Mouse (Mus musculus): ENCODE measurements at regions not wholly inside any gene's neighbourhood (a gene's known extent, or its start where the extent isn't known, plus 50 kb on each side); places are given as distances from the start of the nearest gene placed in this dataset.

DNA sequence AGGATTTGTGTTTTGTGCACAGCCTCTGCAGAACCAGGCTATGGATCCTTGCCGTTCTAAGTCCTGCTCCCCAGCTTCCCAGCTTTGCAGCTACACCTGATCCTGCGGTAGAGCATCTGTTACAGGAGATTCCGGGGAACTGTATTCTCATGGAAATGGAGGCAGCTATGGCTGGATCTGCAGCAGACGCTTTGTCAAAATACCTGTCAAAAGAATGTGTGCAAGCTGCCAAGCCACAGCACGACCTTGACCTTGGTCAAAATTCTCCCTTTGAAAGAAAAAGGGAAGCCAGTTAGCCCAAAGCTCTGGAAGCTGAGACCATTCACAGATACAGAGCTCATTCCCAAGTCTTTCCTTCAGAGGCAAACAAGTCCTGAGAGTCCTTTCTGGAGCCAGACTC is 255.3 kb downstream of the Med13l start:
- no peak for ATAC-seq (replicated peaks; ENCODE audit: poor library complexity)

DNA sequence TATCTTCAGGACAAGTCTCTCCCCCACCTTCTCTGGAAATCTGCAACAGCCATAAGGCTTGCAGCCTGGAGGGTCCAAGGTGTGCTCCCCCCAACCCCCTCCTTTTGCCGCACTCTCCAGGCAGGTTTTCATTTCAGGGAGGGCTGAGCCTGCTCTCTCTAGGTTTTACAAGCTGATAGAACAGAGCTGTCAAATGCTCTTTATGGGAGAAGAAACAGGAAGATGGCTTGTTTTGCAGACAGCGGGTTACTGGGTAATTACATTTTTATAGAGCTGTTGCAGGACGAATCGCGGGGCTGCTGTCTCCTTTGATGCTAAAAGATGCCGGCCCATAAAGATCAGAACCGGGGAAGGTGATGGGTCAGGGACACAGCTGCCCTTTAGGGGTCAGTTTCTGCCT is 257.8 kb downstream of the Med13l start:
- ATAC-seq (replicated peaks; ENCODE audit: poor library complexity) = no peak

DNA sequence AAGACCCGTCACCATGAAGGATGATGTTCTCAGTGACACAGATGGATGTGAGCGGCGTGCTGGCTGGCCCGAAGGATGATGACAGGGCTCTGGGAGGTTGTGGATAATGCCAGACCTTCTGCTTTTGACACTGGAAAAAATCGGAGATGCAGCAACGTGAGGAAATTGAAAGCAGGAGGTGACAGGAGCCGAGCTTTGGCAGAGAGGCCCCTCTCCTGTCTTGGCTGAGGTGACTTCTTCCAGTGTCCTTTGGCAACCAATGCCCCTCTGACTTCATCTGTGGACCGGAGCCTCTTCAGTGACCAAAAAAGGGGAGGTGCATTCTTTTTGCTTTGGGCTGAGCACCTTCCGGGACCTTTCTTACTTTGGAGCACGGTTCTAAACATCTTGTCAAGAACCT is 264.3 kb downstream of the Med13l start:
- ATAC-seq (replicated peaks; ENCODE audit: poor library complexity) = no peak

DNA sequence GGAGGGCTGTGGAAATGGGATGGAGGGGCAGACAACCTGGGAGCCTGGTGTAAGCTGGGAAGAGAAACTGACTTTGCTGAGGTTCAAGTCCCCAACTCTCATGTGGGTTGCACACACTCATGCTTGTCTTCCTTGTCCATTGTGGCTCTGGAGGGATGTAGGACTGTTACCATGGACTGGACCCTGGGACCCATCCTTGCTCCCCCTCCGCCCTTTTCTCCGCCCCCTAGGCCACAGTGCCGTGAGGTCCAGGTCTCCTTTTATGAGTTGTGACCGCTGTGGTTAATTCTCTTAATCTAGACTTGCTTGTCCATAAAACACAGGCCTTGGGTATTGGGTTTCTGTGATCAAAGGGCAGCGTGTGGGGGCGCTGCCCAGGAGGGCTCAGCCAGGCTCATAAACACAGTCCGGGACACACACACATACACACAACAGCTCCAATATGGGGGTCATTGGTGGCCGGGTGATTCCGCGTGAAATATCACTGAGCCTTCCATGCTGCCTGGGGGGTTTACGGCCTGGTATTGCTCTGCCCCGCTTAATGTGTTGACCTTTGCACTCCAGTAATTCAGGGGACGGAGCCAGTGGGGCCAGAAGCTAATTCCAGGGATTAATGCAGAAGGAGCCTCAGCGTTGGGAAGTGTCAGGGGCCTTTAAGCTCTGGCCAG is 268.7 kb downstream of the Med13l start:
- no peak for ATAC-seq (replicated peaks; ENCODE audit: poor library complexity)

DNA sequence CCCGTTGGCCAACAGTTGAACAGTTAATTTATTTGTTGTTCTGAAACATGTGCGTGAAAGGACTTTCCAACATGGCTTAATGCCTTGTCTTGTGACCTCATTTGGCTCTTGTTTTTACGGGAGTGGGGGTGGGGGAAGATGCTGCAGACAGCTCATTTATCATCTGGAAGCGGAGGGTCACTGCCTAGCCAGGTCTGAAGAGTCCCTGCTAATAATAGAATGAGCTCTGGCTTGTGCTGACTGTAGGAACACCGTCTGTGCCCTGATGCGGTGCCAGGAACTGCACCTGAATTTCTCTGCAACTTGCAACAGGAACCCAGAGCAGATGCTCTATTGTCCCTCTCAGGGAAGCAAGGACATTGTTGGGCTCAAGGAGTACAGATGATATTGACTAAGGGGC is 272.2 kb downstream of the Med13l start:
- no peak for ATAC-seq (replicated peaks; ENCODE audit: poor library complexity)

DNA sequence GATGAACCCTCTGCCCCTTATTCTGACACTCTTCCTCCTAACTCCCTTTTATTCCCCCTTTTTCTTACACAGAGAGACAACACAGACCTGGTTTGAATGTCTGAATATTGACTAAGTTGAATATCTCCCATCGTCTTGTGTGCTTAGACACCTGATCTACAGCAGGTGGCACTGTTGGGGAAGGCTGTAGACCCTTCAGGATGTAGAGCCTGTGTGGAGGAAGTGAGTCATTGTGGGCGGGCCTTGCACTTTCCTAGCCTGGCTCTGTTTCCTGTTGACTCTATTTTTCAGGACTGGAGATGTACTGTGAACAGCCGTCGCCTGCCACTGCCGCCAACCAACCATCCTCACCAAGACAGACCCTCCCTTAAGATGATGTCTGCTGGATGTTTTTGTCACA is 273.6 kb downstream of the Med13l start:
- no peak for ATAC-seq (replicated peaks; ENCODE audit: poor library complexity)

DNA sequence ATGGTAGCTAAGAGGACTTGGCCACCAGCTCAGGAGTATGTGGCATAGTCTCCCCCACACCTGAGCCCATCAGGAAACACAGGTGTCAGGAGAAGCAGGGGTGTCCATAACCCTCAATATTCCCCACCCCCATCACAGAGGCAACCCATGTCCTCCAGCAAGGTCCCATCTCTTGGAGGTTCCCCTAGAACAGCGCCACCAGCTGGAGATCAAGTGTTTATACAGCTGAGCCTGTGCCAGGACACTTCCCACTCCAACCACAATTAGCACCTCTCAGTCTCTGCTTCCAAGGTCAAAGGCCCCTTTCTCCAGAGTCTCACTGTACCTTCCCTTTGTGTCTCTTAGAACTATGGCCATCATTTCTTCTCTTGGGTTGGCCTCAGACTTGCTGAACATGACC is 276.5 kb downstream of the Med13l start:
- ATAC-seq (replicated peaks; ENCODE audit: poor library complexity) = no peak

DNA sequence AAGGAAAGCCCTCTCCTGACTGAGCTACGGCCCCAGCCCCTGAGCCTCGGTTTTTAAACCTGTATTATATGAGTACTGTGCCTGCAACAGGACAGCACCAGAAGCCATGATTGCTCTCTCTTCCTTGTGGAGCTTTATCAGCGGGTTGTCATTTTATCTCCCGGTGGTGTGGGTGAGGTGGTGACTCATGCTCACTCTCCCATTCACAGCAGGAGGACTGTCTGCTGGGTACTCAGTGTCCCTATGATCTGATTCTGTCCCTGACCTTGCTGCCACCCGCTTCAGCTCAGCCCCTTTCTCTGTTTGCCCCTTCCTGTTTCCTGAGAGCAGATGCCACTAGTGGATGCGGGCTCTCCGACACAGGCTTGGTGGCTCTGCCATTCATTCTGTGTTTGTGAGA is 277.9 kb downstream of the Med13l start:
- ATAC-seq (replicated peaks; ENCODE audit: poor library complexity) = no peak

DNA sequence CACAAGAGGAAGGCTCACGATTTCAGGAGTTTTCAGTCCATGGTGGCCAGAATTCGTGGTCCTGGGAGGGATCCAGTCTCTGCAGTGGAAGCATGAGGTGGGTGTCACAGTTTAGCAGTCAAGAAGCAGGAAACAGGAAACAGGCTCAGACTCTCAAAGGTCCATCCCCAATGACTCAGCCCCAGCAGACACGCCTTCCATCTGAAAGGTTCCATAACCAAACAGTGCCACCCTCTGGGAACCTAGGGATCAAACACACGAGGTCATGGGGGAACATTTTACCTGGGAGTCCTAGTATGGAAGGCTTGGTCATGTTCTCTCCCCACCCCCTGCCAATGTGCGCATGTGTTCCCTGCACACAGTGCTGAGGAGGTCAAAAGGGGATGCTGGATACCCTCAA is 279.4 kb downstream of the Med13l start:
- ATAC-seq (replicated peaks; ENCODE audit: poor library complexity) = no peak

DNA sequence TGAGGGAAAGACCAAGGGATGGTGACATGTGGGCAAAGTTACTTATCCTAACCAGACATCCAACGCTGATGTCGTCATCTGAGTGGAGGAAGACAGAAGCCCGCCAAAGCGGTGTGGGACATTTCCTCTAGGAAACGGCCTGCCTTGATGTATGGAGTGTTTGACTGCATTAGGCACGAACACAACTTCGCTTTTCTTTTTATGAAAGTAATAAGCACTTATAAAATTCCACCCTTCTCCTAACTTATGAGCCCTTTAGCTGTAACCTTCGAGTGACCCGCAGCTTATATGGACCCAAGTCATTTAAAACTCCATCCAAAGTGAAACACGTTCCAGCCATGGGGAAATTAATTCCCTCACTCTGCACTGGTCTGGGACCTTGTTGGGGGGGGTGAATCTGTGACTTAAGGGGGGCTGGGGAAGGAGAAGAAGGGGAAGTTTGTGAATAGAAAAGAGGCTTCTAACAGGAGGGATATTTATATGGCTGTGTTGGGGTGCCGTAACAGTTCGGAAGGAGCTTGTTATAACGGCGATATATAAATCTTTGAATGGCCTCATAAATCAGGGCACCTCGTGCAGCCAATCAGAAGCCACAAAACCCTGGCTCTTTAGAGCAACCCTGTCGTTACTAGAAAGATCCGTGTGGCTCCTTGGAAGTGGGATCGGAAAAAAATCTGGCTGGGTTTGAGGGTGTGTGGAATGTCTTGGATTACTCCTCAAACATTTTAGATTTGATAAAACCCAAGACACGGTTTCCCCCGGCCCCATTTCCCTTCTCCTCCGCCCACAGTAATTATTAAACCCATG is 280.9 kb downstream of the Med13l start:
- ATAC-seq (replicated peaks; ENCODE audit: poor library complexity) = no peak

DNA sequence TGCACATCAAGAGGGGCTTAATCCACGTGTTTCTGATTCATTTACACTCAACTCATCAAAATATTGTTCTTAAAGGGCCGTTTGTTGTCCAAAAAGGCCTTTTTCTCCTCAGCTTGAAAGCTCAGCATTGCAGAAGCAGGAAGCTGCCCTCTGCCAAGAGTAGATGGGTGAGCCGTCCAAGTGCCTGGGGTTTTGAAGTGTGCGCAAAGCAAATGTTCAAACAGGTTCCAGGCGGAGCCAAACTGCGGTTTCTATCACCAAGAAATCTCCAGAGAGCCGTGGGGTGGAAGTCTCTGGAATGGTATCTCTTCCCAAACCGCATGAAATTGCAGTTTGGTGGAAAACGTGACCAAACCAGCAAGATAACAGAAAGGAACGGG is 281.5 kb downstream of the Med13l start:
- no peak for ATAC-seq (replicated peaks; ENCODE audit: poor library complexity)

DNA sequence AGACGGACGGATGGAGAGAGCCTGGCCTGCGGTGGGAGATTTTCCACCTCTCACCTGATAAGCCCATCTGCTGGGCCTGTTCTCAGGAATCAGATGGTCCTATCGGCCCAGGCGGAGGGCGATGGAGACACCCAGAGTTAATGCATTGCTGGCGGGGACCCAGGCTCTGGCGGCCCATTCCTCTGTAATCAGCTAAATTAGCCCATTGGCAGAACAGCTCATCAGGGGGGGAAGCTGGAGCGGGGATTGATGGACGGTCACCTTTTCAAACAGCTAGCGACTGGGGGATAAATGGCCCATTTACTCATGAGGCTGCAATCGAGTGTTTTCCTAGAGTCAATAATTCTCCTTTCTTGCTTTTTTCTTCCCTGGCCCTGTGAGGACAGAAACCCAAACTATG is 296.5 kb downstream of the Med13l start:
- ATAC-seq (replicated peaks; ENCODE audit: poor library complexity) = no peak

DNA sequence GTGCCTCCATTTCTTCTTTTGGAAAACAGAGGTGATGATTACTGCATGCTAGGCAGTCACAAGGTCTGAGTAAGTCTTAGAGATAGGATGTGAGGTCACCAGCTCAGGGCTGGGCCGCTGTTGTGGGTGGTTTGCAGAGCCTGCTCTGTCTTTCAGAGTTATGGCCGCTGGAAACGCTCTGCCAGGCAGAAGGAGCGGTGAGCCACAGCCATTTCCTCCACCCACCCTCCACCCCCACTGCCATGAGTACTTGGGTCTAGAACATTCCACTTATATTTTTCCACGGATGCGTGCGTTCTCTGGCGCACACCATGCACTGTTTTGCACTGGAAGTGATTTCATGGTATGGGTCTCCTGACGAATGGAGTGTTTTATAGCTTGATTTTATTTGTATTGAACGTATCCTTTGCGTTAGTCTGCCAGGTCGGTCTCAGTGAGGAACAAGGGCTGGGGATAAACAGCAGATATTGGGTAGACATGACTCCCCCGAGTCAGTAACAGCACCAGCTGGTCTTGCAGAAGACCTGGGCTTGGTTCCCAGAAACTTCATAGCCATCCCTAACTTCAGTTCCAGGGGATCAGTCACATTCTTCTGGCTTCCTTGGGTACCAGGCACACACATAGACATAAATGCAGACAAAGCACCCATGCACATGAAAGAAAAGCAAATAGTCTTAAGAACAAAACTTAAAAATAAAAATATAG is 300.8 kb downstream of the Med13l start:
- ATAC-seq (replicated peaks; ENCODE audit: poor library complexity) = no peak

DNA sequence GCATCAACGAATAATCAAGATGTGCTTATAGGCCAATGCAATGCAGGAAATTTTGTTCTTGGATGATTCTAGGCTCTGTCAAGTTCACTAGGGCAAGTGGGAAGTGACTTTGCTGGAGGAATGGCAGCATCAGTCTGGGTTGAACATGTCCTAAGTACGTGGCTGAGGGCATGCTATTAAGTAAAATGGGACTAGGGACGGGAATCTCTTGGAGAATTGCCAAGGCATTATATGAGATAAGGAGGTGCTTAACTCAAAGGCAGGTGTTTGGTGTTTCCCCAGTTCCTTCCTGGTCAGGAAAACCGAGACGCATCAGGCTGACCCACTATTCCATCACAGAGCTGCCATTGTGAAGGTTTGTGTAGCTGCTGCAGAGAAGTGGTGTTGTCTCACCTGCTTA is 307.0 kb downstream of the Med13l start:
- no peak for ATAC-seq (replicated peaks; ENCODE audit: poor library complexity)

DNA sequence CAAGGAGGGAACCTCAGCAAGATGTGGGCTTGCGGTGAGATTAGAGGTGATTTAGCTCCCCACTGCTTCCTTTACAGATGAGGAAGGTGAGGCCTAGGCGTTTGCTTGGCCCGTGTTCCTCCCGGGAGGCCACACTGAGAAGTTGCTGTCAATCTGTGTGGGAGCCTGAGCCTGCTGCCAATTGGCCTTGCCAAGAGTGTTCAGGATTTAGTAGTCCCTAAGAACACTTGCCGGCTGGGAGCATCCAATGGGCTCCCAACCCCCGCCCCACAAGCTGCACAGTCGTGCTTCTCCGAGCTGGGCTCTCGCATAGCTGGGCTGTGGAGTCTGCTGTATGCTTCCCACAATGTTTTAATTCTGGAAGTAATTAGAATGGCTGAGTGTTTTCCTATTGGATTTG is 308.9 kb downstream of the Med13l start:
- no peak for ATAC-seq (replicated peaks; ENCODE audit: poor library complexity)

DNA sequence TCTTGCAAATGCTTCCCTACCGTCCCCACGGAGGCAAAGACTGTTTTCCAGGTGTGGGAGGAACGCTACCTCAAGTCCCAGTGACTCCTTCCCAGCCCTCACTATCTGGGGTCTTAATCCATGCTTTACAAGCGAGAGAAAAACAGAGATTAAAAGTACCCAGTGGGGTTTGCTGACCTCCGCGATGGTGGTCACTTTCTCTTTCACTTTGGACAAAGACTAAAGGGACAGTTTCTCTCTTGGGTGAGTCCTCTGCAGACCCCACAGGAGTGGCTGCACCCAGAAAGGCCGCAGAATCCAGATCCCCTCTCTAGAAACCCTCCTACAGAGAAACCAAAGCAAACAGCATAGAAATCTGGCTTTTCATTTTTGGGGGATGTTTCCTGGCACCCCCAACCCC is 313.4 kb downstream of the Med13l start:
- no peak for ATAC-seq (replicated peaks; ENCODE audit: poor library complexity)

DNA sequence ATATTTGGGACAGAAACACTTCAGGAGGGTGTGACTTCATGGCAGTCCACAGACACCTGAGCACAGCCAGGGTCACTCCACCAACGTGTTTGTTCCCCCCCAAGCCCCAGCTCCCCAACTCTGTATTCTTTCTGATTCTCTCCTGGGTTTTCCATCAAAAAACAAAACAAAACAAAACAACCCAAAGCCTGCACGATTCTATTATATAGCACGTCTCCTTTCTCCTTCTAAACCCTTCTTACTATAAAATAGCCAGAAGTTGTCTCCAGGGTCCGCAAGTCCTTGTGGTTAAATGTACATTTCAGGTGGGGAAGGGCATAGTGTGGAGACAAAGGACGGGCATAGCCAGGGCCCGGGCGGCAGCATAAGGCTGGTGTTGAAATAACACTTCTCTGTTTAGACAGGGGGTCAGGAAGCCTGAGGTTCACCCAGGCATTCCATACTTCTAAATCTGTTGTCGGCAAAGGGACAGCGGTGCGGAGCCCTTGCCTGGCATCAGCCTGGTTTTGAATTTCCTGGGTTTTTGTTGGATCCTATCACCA is 314.7 kb downstream of the Med13l start:
- no peak for ATAC-seq (replicated peaks; ENCODE audit: poor library complexity)

DNA sequence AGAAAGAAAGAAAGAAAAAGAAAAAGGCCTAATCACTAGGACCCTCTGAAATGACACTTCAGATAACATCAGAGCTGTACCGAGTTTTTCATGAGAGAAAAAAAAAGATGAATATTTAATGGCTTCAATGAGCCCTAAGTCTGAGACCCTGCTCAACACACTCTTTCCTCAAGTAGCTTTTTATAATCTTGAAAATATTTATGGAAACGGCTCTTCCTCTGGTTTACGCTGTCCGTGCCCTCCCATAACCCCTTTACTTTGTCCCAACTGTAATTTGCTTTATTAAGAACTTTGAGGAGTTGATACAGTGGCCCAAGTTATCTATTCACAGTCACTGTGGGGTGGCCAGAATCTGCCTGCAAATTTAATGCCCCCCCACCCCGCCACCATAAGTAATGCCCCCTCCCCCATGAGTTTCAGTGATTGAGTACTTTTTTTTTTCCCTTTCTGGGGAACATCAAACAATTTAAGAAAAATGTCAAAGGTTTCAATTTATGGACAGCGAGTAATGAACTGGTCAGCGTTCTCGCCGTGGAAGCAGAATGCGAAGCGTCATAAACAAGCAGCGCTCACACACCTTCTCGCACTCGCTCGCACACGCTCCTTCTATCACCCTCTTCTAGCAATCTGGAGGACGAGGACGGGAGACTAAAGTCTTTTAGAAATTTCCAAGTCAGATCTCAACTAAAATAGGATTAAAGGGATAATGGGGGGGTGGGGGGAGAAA is 316.3 kb downstream of the Med13l start:
- no peak for ATAC-seq (replicated peaks; ENCODE audit: poor library complexity)

DNA sequence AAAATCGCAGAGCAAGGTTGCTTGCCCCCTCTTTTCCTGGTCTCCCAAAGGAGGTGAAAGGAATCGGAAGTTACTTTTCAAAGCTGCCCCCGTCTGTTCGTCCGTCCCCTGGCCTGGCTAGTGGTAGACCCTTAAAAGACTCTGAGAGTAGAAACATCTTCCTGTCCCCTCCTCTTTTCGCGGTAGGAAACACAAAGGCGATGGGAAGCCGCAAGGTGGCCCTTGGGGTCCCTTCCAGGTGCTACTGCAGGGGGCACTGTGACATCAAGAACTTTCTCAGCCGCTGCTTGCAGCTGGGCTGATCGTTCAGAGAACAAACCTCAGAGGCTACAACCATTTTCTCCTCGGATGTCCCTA is 316.8 kb downstream of the Med13l start:
- no peak for ATAC-seq (replicated peaks; ENCODE audit: poor library complexity)

DNA sequence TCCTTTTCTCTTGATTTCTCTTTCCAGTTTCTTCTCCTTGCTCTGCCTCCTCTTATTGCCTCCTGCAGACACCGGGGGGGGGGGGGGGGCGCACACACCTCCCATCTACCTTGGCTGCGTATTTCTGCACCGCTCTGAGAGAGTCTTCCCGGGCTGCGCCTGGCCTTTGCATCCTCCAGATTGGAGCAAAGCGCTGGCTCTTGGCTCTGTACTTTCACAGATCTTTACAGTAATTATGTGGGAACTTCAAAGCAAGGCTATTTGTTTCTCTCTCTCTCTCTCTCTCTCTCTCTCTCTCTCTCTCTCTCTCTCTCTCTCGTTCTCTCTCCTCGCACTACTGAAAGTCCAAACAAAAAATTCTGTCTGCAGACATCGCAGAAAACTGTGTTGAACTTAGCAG is 317.4 kb downstream of the Med13l start:
- ATAC-seq (replicated peaks; ENCODE audit: poor library complexity) = no peak

DNA sequence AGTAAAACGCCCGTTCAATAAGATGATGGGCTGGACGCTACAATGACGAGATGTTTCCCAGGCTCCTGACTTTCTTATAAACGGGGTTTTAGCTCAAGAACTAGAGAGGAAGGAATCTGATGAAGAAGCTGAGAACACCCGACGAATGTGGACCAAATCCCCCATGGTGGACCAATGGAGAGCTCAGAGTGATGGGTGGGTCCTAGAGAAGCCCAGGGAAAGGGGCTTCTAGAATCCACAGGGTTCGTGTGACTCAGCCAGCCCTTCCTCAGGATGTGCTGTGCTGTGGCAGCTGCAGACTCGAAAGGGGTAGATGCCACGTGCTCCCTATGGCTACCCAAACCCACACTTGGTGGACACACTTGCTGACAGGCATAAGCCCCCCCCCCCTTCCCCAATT is 318.2 kb downstream of the Med13l start:
- no peak for ATAC-seq (replicated peaks; ENCODE audit: poor library complexity)
